Mouse (Mus musculus) kidney, adult 2 months (tissue): Measurements from ENCODE around the gene Samd4b.

Experiments used
- CTCF ChIP-seq: fragments of 200-500 bp; conservative IDR thresholded peaks from 2 replicates; pipeline ENCODE4 v1.5.1; 2011; ENCODE audit warnings: low read depth, mild to moderate bottlenecking, control low read depth, low read length, moderate library complexity, mixed read lengths; ENCODE audit not compliant: insufficient read depth, insufficient read length
- POLR2A ChIP-seq: fragments of 200-500 bp; IDR thresholded peaks from one replicate; pipeline ENCODE4 v1.6.1; 2011; ENCODE audit warnings: low read depth, low read length, control low read depth

- TF ChIP-seq CTCF: no peak
- TF ChIP-seq POLR2A: no peak
These were observed 6.1 kb downstream of the Samd4b start for GRCm38 (mm10) chr7:28591862-28592261.
